Comparison of ENCODE assay signal across 25 mouse cellular contexts in genomic region chr2:29701393-29701792, GRCm38 (mm10). TPM values are rescaled to one million over a fixed set of nuclear protein-coding genes. Genes with fewer than 3 reads are reported as not detected.
"Had no signal": no experiment of that assay in that cellular context is flagged by ENCODE, and none has a peak within 500 bp of the region (broad histone marks: within the 10 kb centered on the region; RNA-seq: fewer than 3 reads in every experiment).

No protein-coding gene starts in this region.

- H3K27ac ChIP-seq: liver, embryonic 14.5 days; midbrain, embryonic 10.5 days; midbrain, embryonic 12.5 days; neural tube, embryonic 13.5 days; neural tube, embryonic 15.5 days had no signal

- ATAC-seq: midbrain, embryonic 16.5 days had no signal

- H3K9me3 ChIP-seq: midbrain, embryonic 10.5 days; midbrain, embryonic 12.5 days; neural tube, embryonic 13.5 days; neural tube, embryonic 15.5 days had no signal

- H3K4me3 ChIP-seq: midbrain, embryonic 10.5 days; midbrain, embryonic 12.5 days; myocyte; neural tube, embryonic 13.5 days; neural tube, embryonic 15.5 days had no signal

- H3K4me2 ChIP-seq: lung, embryonic 14.5 days; midbrain, embryonic 12.5 days; neural tube, embryonic 13.5 days; neural tube, embryonic 15.5 days had no signal

- DNase-seq: lung, adult 18-20 months; lung, embryonic 14.5 days; lung, postnatal 10 days; lung, postnatal 4 days; midbrain, embryonic 14.5 days; retina, postnatal 1 day; right cerebral cortex, postnatal 25 days; right cerebral cortex, postnatal 4 days; spleen, adult 18-20 months; thymus, adult 2 months; thymus, postnatal 36 days had no signal

- H3K4me1 ChIP-seq: midbrain, embryonic 10.5 days; midbrain, embryonic 12.5 days; neural tube, embryonic 13.5 days; neural tube, embryonic 15.5 days had no signal

- H3K27me3 ChIP-seq: midbrain, embryonic 12.5 days; neural tube, embryonic 13.5 days; neural tube, embryonic 15.5 days had no signal

- H3K9ac ChIP-seq: liver, embryonic 14.5 days; lung, embryonic 14.5 days; midbrain, embryonic 12.5 days; neural tube, embryonic 13.5 days; neural tube, embryonic 15.5 days had no signal

RNA-seq across cellular contexts. Expression of gene Gm13420, which starts 50.1 kb away (rescaled TPM):
- total RNA-seq: megakaryocyte, adult 5-6 weeks; megakaryocyte-erythroid progenitor cell, adult 5-6 weeks had no signal
- polyA plus RNA-seq: midbrain, embryonic 10.5 days; midbrain, embryonic 12.5 days; midbrain, embryonic 14.5 days; myocyte; neural tube, embryonic 11.5 days had no signal

RNA-seq across cellular contexts. Expression of gene Gm13547, which starts 57.7 kb away (rescaled TPM):
- total RNA-seq: megakaryocyte, adult 5-6 weeks; megakaryocyte-erythroid progenitor cell, adult 5-6 weeks had no signal
- polyA plus RNA-seq: liver, embryonic 14.5 days; liver, embryonic 16.5 days; lung, embryonic 14.5 days; lung, embryonic 16.5 days; midbrain, embryonic 14.5 days; midbrain, embryonic 16.5 days; myocyte; neural tube, embryonic 11.5 days; neural tube, embryonic 15.5 days; small intestine, adult 2 months; stomach, embryonic 14.5 days; thymus, adult 2 months had no signal
